Mouse (Mus musculus) neutrophil, adult 65 days (primary cell): ENCODE data around the gene Stxbp6. TPM values are rescaled to one million over a fixed set of nuclear protein-coding genes. Genes with fewer than 3 reads are reported as not detected.

Experiments
- total RNA-seq: library from RNA; stranded (reverse); gene quantifications from 2 replicates; pipeline ENCODE4 v1.2.4, GENCODE M21; 2023

Gene Stxbp6
- 12.9 and 19.9 TPM in 2 replicates for total RNA-seq

GRCm38 (mm10) chr12:45074611-45075342 is at the start of gene Stxbp6:
Stxbp6 (minus strand) TSS chr12:45074709.

